Mouse (Mus musculus) cortical plate, adult 2 months (tissue): ENCODE results near the gene Rims1. TPM values are rescaled to one million over a fixed set of nuclear protein-coding genes. Genes with fewer than 3 reads are reported as not detected.

Source experiments
- H3K27ac ChIP-seq: fragments of 200-500 bp; 2 replicates; pipeline ENCODE4 v1.5.1; 2012; ENCODE audit warnings: low read length, control low read depth, inconsistent platforms; ENCODE audit not compliant: insufficient read depth
- H3K4me1 ChIP-seq: fragments of 200-500 bp; 2 replicates; pipeline ENCODE4 v1.6.1; 2011; ENCODE audit warnings: low read length; ENCODE audit not compliant: control insufficient read depth, insufficient read depth
- H3K4me3 ChIP-seq: fragments of 200-500 bp; 2 replicates; pipeline ENCODE4 v1.5.1; 2011; ENCODE audit warnings: mild to moderate bottlenecking, low read length, control low read depth; ENCODE audit not compliant: insufficient read depth
- CTCF ChIP-seq: fragments of 200-500 bp; IDR thresholded peaks from 2 replicates; pipeline ENCODE4 v1.5.1; 2011; ENCODE audit warnings: mild to moderate bottlenecking, control low read depth, low read length; ENCODE audit not compliant: insufficient read depth; ENCODE audit errors: extremely low read depth
- POLR2A ChIP-seq: fragments of 200-500 bp; IDR thresholded peaks from 2 replicates; pipeline ENCODE4 v1.6.1; 2011; ENCODE audit warnings: mild to moderate bottlenecking, low read length, control low read depth; ENCODE audit not compliant: insufficient read depth; ENCODE audit errors: extremely low read depth
- polyA plus RNA-seq: library from polyadenylated mRNA; depleted of rRNA; stranded (reverse); fragments of >200 nt; gene quantifications from 2 replicates; pipeline ENCODE4 v1.2.3, GENCODE M21; 2012

Gene Rims1
- polyA plus RNA-seq, 1 experiment: 191 TPM

DNA sequence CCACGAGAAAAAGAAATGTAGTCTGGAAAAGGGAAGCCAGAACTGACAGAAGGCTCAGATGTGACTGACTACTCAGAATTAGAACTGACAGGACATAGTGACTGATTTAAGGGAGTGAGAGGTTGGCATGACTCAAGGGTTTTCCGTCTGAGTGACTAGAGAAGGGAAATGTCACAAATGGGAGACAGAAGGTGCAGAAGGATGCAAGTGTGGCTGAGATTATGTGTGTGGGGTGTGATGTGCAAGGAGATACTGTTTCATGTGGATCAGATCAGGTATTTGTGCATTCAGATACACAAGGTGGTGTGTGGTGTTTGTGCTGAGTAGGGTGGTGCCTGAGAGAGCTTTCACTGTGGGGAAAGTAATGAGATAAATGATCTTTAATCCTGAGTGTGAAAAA is 96.3 kb downstream of the Rims1 start:
- no peak for TF ChIP-seq CTCF
- Histone ChIP-seq H3K27ac (0 out of 2 replicates have a peak overlapping the region, but pooled peaks have one; percentile 11), H3K4me3 (no peak overlapping the region), H3K4me1 (peaks cover 1% of the 10 kb centered on the region; the same call in 1 of the 2 replicates)

- Histone ChIP-seq H3K27ac (no peak overlapping the region), H3K4me1 (peaks cover 2% of the 10 kb centered on the region; the same call in 1 of the 2 replicates)
These were observed 110.7 kb downstream of the Rims1 start for GRCm38 (mm10) chr1:22695046-22695445.

DNA sequence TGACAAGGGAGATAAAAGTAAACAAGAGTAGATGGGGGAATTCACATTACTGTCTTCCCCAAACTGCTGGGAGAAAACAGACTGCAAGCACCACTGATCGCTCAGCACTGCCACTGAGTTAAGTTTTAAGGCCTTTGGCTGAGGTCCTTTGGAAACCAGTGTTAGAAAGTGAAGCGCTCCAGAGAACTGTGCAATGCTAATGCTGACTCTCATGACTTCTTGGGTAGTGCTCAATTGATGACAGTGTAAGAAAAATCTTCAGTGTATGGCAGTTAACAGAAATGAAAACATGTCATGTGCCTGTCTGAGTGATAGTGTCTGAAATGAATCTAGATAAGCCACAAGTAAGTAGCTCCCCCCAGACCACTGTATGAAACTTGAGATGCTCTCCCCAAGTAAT is 111.3 kb downstream of the Rims1 start:
- TF ChIP-seq POLR2A (no peak), CTCF (no peak)
- no peak overlapping the region for H3K4me3 ChIP-seq
- H3K27ac ChIP-seq: no peak overlapping the region
- peaks cover 2% of the 10 kb centered on the region; the same call in 1 of the 2 replicates for H3K4me1 ChIP-seq

More at GRCm38 (mm10) chr1:22695046-22695445, 110.7 kb downstream of the Rims1 start:
- TF ChIP-seq POLR2A: no peak
- H3K4me3 ChIP-seq: no peak overlapping the region

DNA sequence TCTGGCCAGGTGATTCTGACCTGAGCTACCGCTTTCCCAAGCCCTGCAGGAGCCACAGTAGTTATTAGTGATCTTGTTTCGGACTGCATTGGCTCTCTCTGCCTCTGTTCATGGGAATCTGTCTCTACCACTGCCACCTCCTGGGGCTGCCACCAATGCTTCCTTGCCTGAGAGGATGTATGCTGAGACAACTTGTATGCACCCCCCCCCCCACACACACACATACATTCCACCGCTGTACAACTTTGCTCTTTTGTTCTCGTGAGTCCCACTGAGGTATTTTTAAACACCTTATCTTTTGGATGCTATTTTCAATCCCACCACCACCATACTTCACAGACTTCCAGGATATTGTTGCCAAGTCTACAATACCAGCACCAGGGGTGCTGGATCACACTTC is 122.3 kb downstream of the Rims1 start:
- Histone ChIP-seq H3K27ac (no peak overlapping the region), H3K4me3 (no peak overlapping the region), H3K4me1 (no peaks in the 10 kb centered on the region; the same call in 1 of the 2 replicates)
- no peak for TF ChIP-seq CTCF
- no peak for TF ChIP-seq POLR2A

GRCm38 (mm10) chr1:22664196-22664595 is 141.6 kb downstream of the Rims1 start:
- TF ChIP-seq POLR2A (no peak), CTCF (no peak)
- H3K4me1 ChIP-seq: peaks cover 2% of the 10 kb centered on the region; the same call in 1 of the 2 replicates
- no peak overlapping the region for H3K27ac ChIP-seq
- H3K4me3 ChIP-seq: no peak overlapping the region

- TF ChIP-seq POLR2A (no peak), CTCF (no peak)
- Histone ChIP-seq H3K4me1 (peaks cover 5% of the 10 kb centered on the region; the same call in 1 of the 2 replicates), H3K27ac (no peak overlapping the region), H3K4me3 (no peak overlapping the region)
These were observed 144.0 kb downstream of the Rims1 start for GRCm38 (mm10) chr1:22661825-22662224.

GRCm38 (mm10) chr1:22655983-22656382 is 149.8 kb downstream of the Rims1 start:
- Histone ChIP-seq H3K27ac (no peak overlapping the region), H3K4me3 (no peak overlapping the region), H3K4me1 (peaks cover 5% of the 10 kb centered on the region; the same call in 1 of the 2 replicates)
- no peak for TF ChIP-seq POLR2A
- no peak for TF ChIP-seq CTCF

- peaks cover 5% of the 10 kb centered on the region; the same call in 1 of the 2 replicates for H3K4me1 ChIP-seq
- H3K27ac ChIP-seq: peak overlapping the region; percentile 69; the same call in 1 of the 2 replicates
- no peak overlapping the region for H3K4me3 ChIP-seq
- TF ChIP-seq CTCF: no peak
- TF ChIP-seq POLR2A: no peak
These were observed 150.9 kb downstream of the Rims1 start for GRCm38 (mm10) chr1:22654903-22655302.

DNA sequence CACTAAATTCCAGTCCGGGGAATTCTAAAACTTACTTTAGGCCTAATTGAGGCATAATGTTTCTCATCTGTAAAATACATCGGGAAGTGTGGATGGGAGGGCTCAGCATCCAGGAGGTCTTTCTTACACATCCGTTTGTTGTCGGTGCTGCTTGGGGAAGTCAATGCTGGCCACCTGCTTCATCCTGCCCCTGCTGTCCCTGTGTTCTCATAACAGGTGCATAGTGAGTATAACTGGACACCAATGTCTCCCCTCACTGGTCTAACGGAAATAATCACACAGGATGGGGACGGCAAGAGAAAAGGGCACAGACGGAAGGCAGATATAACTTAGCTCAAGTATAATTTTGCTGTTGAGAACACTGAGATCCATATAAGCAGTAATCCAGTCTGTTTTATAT is 155.2 kb downstream of the Rims1 start:
- Histone ChIP-seq H3K27ac (no peak overlapping the region), H3K4me1 (peaks cover 2% of the 10 kb centered on the region; the same call in 1 of the 2 replicates), H3K4me3 (no peak overlapping the region)
- TF ChIP-seq CTCF (no peak), POLR2A (no peak)

GRCm38 (mm10) chr1:22649432-22649831 is 156.4 kb downstream of the Rims1 start:
- no peaks in the 10 kb centered on the region; the same call in 1 of the 2 replicates for H3K4me1 ChIP-seq
- TF ChIP-seq CTCF (no peak), POLR2A (no peak)
- no peak overlapping the region for H3K4me3 ChIP-seq
- no peak overlapping the region for H3K27ac ChIP-seq

- Histone ChIP-seq H3K4me1 (no peaks in the 10 kb centered on the region), H3K4me3 (no peak overlapping the region), H3K27ac (no peak overlapping the region)
- TF ChIP-seq POLR2A: no peak
- no peak for TF ChIP-seq CTCF
These were observed 160.5 kb downstream of the Rims1 start for GRCm38 (mm10) chr1:22645257-22645656.
